Mouse (Mus musculus) brown adipose tissue, adult 24 weeks (tissue): ENCODE measurements around the gene Mpzl1. TPM values are rescaled to one million over a fixed set of nuclear protein-coding genes. Genes with fewer than 3 reads are reported as not detected.

Source experiments
- H3K27ac ChIP-seq: fragments of 200-500 bp; replicated peaks from 2 replicates; pipeline ENCODE4 v1.5.1; 2012; ENCODE audit warnings: low read depth, mild to moderate bottlenecking, low read length
- H3K4me1 ChIP-seq: fragments of 200-500 bp; 2 replicates; pipeline ENCODE4 v1.6.1; 2012; ENCODE audit warnings: low read length, mixed read lengths; ENCODE audit not compliant: control insufficient read depth, insufficient read depth, insufficient read length
- H3K4me3 ChIP-seq: fragments of 200-500 bp; 2 replicates; pipeline ENCODE4 v1.5.1; 2012; ENCODE audit warnings: low read depth, mild to moderate bottlenecking, low read length, moderate library complexity; ENCODE audit not compliant: insufficient read depth
- polyA plus RNA-seq: library from polyadenylated mRNA; stranded (reverse); fragments of >200 nt; gene quantifications from 2 replicates; pipeline ENCODE4 v1.2.4, GENCODE M21; 2012; ENCODE audit not compliant: missing spikeins, insufficient read depth, insufficient read length

Gene Mpzl1
- polyA plus RNA-seq, 1 experiment: 3.4 TPM

GRCm38 (mm10) chr1:165665758-165666157, 31.4 kb upstream of the Mpzl1 start:
- H3K4me3 ChIP-seq: no peak overlapping the region
- peaks cover 7% of the 10 kb centered on the region for H3K4me1 ChIP-seq
- H3K27ac ChIP-seq: no peak overlapping the region

- Histone ChIP-seq H3K4me3 (no peak overlapping the region), H3K4me1 (peaks cover 5% of the 10 kb centered on the region), H3K27ac (peak overlapping the region; percentile 28)
Measured at GRCm38 (mm10) chr1:165663277-165663676, 28.9 kb upstream of the Mpzl1 start.

GRCm38 (mm10) chr1:165662426-165663192, 28.3 kb upstream of the Mpzl1 start:
- peak overlapping the region; percentile 28 for H3K27ac ChIP-seq
- no peak overlapping the region for H3K4me3 ChIP-seq
- peaks cover 5% of the 10 kb centered on the region for H3K4me1 ChIP-seq

- Histone ChIP-seq H3K4me3 (no peak overlapping the region), H3K27ac (no peak overlapping the region), H3K4me1 (peaks cover 5% of the 10 kb centered on the region; the same call in 1 of the 2 replicates)
Measured at GRCm38 (mm10) chr1:165661725-165662124, 27.4 kb upstream of the Mpzl1 start.

GRCm38 (mm10) chr1:165661191-165661590, 26.9 kb upstream of the Mpzl1 start:
- H3K4me3 ChIP-seq: no peak overlapping the region
- H3K27ac ChIP-seq: no peak overlapping the region
- H3K4me1 ChIP-seq: peaks cover 5% of the 10 kb centered on the region; the same call in 1 of the 2 replicates

- H3K4me1 ChIP-seq: peaks cover 5% of the 10 kb centered on the region; the same call in 1 of the 2 replicates
- no peak overlapping the region for H3K4me3 ChIP-seq
- H3K27ac ChIP-seq: no peak overlapping the region
Measured at GRCm38 (mm10) chr1:165660774-165661173, 26.4 kb upstream of the Mpzl1 start.

- no peak overlapping the region for H3K4me3 ChIP-seq
Measured at GRCm38 (mm10) chr1:165658602-165659001, 24.3 kb upstream of the Mpzl1 start.

GRCm38 (mm10) chr1:165655482-165655881, 21.1 kb upstream of the Mpzl1 start:
- peaks cover 3% of the 10 kb centered on the region; the same call in 1 of the 2 replicates for H3K4me1 ChIP-seq
- H3K27ac ChIP-seq: no peak overlapping the region
- H3K4me3 ChIP-seq: no peak overlapping the region

More at GRCm38 (mm10) chr1:165658602-165659001, 24.3 kb upstream of the Mpzl1 start:
- H3K27ac ChIP-seq: no peak overlapping the region
- peaks cover 5% of the 10 kb centered on the region; the same call in 1 of the 2 replicates for H3K4me1 ChIP-seq

GRCm38 (mm10) chr1:165655022-165655421, 20.7 kb upstream of the Mpzl1 start:
- no peak overlapping the region for H3K27ac ChIP-seq
- no peak overlapping the region for H3K4me3 ChIP-seq
- peaks cover 3% of the 10 kb centered on the region; the same call in 1 of the 2 replicates for H3K4me1 ChIP-seq

- peaks cover 3% of the 10 kb centered on the region; the same call in 1 of the 2 replicates for H3K4me1 ChIP-seq
- no peak overlapping the region for H3K4me3 ChIP-seq
- H3K27ac ChIP-seq: no peak overlapping the region
Measured at GRCm38 (mm10) chr1:165653126-165653885, 19.0 kb upstream of the Mpzl1 start.

GRCm38 (mm10) chr1:165652507-165652906, 18.2 kb upstream of the Mpzl1 start:
- Histone ChIP-seq H3K4me1 (peaks cover 3% of the 10 kb centered on the region; the same call in 1 of the 2 replicates), H3K27ac (peak overlapping the region; percentile 54; the same call in 1 of the 2 replicates), H3K4me3 (no peak overlapping the region)

GRCm38 (mm10) chr1:165651158-165651557, 16.8 kb upstream of the Mpzl1 start:
- no peak overlapping the region for H3K27ac ChIP-seq
- H3K4me3 ChIP-seq: no peak overlapping the region
- H3K4me1 ChIP-seq: peaks cover 3% of the 10 kb centered on the region; the same call in 1 of the 2 replicates

GRCm38 (mm10) chr1:165645102-165645501, 10.8 kb upstream of the Mpzl1 start:
- H3K4me3 ChIP-seq: no peak overlapping the region
- H3K27ac ChIP-seq: no peak overlapping the region
- no peaks in the 10 kb centered on the region for H3K4me1 ChIP-seq

- Histone ChIP-seq H3K4me3 (no peak overlapping the region), H3K27ac (no peak overlapping the region), H3K4me1 (no peaks in the 10 kb centered on the region)
Measured at GRCm38 (mm10) chr1:165643735-165644134, 9.4 kb upstream of the Mpzl1 start.

GRCm38 (mm10) chr1:165642780-165643311, 8.5 kb upstream of the Mpzl1 start:
- Histone ChIP-seq H3K4me3 (peak overlapping the region; percentile 97), H3K4me1 (no peaks in the 10 kb centered on the region), H3K27ac (peak overlapping the region; percentile 96)
